29 mouse cellular contexts compared by ENCODE assay signal in the genomic region with DNA sequence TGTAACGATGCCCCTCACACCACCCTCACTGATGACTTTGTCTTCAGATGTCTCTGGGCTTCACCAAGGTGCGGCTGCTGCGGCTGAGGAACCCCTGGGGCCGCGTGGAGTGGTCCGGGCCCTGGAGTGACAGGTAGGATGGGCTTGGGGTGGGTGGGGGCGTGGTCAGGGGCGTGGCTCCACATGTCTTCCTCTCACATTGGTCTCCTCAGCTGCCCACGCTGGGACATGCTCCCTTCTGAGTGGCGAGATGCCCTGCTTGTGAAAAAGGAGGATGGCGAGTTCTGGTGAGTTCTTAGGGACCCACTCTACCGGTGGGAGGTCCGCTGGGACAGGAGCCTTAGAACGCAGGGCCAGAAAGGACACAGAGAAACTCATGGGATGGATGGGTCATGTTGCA. TPM values are rescaled to one million over a fixed set of nuclear protein-coding genes. Genes with fewer than 3 reads are reported as not detected.
DNase-seq lines count a peak whose midpoint lies in the region; ATAC-seq and TF ChIP-seq lines count a peak whose summit lies in the region.
"Had no signal": no experiment of that assay in that cellular context is flagged by ENCODE, and none has a peak within 500 bp of the region (broad histone marks: within the 10 kb centered on the region; RNA-seq: fewer than 3 reads in every experiment).

No protein-coding gene starts in this region.

- no peak for TF ChIP-seq CTCF in midbrain, postnatal 0 days (IDR thresholded peaks at IDR 0.05)

- DNase-seq in kidney, adult 18-20 months, result no peak
- no peak for DNase-seq in midbrain, postnatal 0 days (ENCODE audit: low spot score)
- no peak for DNase-seq in midbrain, embryonic 10.5 days (ENCODE audit: low spot score)
- peak; percentile 73 for DNase-seq in R1 (ENCODE audit: low read depth, low spot score)
- DNase-seq in c-Kit-positive CD71-positive TER-119-positive erythroid progenitor cells, embryonic 14.5 days (ENCODE audit: low spot score), result no peak
- DNase-seq: adrenal gland, postnatal 14 days; B cell, adult 2 months; cerebellum, adult 9-10 months; gastrocnemius, postnatal 14 days; heart, adult 18-20 months; heart, postnatal 36 days; lung, adult 2 months; lung, postnatal 14 days; right cerebral cortex, adult 18-20 months; right cerebral cortex, postnatal 4 days had no signal

- H3K4me1 ChIP-seq in kidney, embryonic 16.5 days (ENCODE audit: insufficient read depth, low read length), result peaks cover 11% of the 10 kb centered on the region
- no peaks in the 10 kb centered on the region for H3K4me1 ChIP-seq in midbrain, postnatal 0 days (ENCODE audit: insufficient read depth, low read length)
- H3K4me1 ChIP-seq in midbrain, embryonic 10.5 days, result peaks cover 17% of the 10 kb centered on the region
- peaks cover 10% of the 10 kb centered on the region for H3K4me1 ChIP-seq in stomach, embryonic 14.5 days (ENCODE audit: control insufficient read depth, insufficient read depth, low read length)

- peak; percentile 13; the same call in 1 of the 2 replicates for ATAC-seq in kidney, embryonic 16.5 days (ENCODE audit: low FRiP score, low TSS enrichment)
- ATAC-seq in midbrain, postnatal 0 days (ENCODE audit: low FRiP score), result peak; percentile 15; the same call in 1 of the 2 replicates
- ATAC-seq in stomach, embryonic 14.5 days (ENCODE audit: insufficient number of reproducible peaks, insufficient read depth, low FRiP score, low read depth), result 0 out of 2 replicates have a peak, but pooled peaks have one; percentile 42
- ATAC-seq: forebrain, embryonic 16.5 days; intestine, embryonic 15.5 days had no signal

- no peak overlapping the region for H3K9ac ChIP-seq in kidney, embryonic 16.5 days (replicated peaks; ENCODE audit: low read length)
- no peak overlapping the region for H3K9ac ChIP-seq in midbrain, postnatal 0 days (replicated peaks; ENCODE audit: low read length, poor library complexity, severe bottlenecking)
- H3K9ac ChIP-seq in stomach, embryonic 14.5 days (replicated peaks; ENCODE audit: low read depth, low read length), result no peak overlapping the region
- H3K9ac ChIP-seq: hindbrain, embryonic 13.5 days; intestine, embryonic 15.5 days; midbrain, embryonic 12.5 days; neural tube, embryonic 12.5 days had no signal

- no peak overlapping the region for H3K27ac ChIP-seq in kidney, embryonic 16.5 days (ENCODE audit: low read length)
- no peak overlapping the region for H3K27ac ChIP-seq in midbrain, postnatal 0 days (ENCODE audit: low read depth, low read length)
- H3K27ac ChIP-seq in midbrain, embryonic 10.5 days (replicated peaks), result no peak overlapping the region
- no peak overlapping the region for H3K27ac ChIP-seq in stomach, embryonic 14.5 days (ENCODE audit: low read length)
- H3K27ac ChIP-seq: forebrain, embryonic 10.5 days; hindbrain, embryonic 13.5 days; intestine, embryonic 15.5 days; kidney, postnatal 0 days; left cerebral cortex, adult 2 months; midbrain, embryonic 12.5 days; neural tube, embryonic 12.5 days had no signal

- peaks cover 6% of the 10 kb centered on the region; the same call in 1 of the 2 replicates for H3K36me3 ChIP-seq in kidney, embryonic 16.5 days (ENCODE audit: insufficient read depth, low read length)
- peaks cover 7% of the 10 kb centered on the region; the same call in 1 of the 2 replicates for H3K36me3 ChIP-seq in midbrain, postnatal 0 days (ENCODE audit: insufficient read depth, low read length)
- H3K36me3 ChIP-seq in midbrain, embryonic 10.5 days, result peaks cover 11% of the 10 kb centered on the region
- H3K36me3 ChIP-seq in stomach, embryonic 14.5 days (ENCODE audit: control insufficient read depth, insufficient read depth, low read length), result peaks cover 2% of the 10 kb centered on the region; the same call in 1 of the 2 replicates
- H3K36me3 ChIP-seq: intestine, embryonic 15.5 days had no signal

- H3K9me3 ChIP-seq in kidney, embryonic 16.5 days (ENCODE audit: low read length), result no peaks in the 10 kb centered on the region
- H3K9me3 ChIP-seq in midbrain, postnatal 0 days (ENCODE audit: low read length), result no peaks in the 10 kb centered on the region
- H3K9me3 ChIP-seq in midbrain, embryonic 10.5 days (replicated peaks), result no peaks in the 10 kb centered on the region
- no peaks in the 10 kb centered on the region for H3K9me3 ChIP-seq in stomach, embryonic 14.5 days (ENCODE audit: control insufficient read depth, low read depth, low read length)
- H3K9me3 ChIP-seq: forebrain, embryonic 10.5 days; hindbrain, embryonic 13.5 days; intestine, embryonic 15.5 days; midbrain, embryonic 12.5 days; neural tube, embryonic 12.5 days had no signal

- peaks cover 29% of the 10 kb centered on the region for H3K27me3 ChIP-seq in kidney, embryonic 16.5 days (ENCODE audit: insufficient read depth, low read length)
- peaks cover 20% of the 10 kb centered on the region; the same call in 1 of the 2 replicates for H3K27me3 ChIP-seq in midbrain, postnatal 0 days (ENCODE audit: insufficient read depth, low read length)
- H3K27me3 ChIP-seq in midbrain, embryonic 10.5 days (ENCODE audit: low read depth, poor library complexity, severe bottlenecking), result peaks cover 57% of the 10 kb centered on the region
- H3K27me3 ChIP-seq in stomach, embryonic 14.5 days (ENCODE audit: control insufficient read depth, insufficient read depth, low read length), result peaks cover 15% of the 10 kb centered on the region; the same call in 1 of the 2 replicates
- H3K27me3 ChIP-seq: CH12.LX had no signal

- no peak overlapping the region for H3K4me2 ChIP-seq in kidney, embryonic 16.5 days (replicated peaks; ENCODE audit: low read depth, low read length)
- H3K4me2 ChIP-seq in midbrain, postnatal 0 days (ENCODE audit: low read depth, low read length, poor library complexity, severe bottlenecking), result no peak overlapping the region
- no peak overlapping the region for H3K4me2 ChIP-seq in stomach, embryonic 14.5 days (replicated peaks; ENCODE audit: low read depth, low read length)
- H3K4me2 ChIP-seq: hindbrain, embryonic 13.5 days; intestine, embryonic 15.5 days; midbrain, embryonic 12.5 days; neural tube, embryonic 12.5 days had no signal

- WGBS in kidney, embryonic 16.5 days, result 25% methylated on average over 14 of the region's 14 CpGs
- 29% methylated on average over 14 of the region's 14 CpGs for WGBS in midbrain, postnatal 0 days
- 30% methylated on average over 14 of the region's 14 CpGs for WGBS in midbrain, embryonic 10.5 days
- 16% methylated on average over 14 of the region's 14 CpGs for WGBS in stomach, embryonic 14.5 days

- H3K4me3 ChIP-seq in kidney, embryonic 16.5 days (ENCODE audit: low read length), result no peak overlapping the region
- H3K4me3 ChIP-seq in midbrain, postnatal 0 days (ENCODE audit: low read depth, low read length), result no peak overlapping the region
- H3K4me3 ChIP-seq in midbrain, embryonic 10.5 days, result no peak overlapping the region
- no peak overlapping the region for H3K4me3 ChIP-seq in stomach, embryonic 14.5 days (ENCODE audit: low read depth, low read length)
- H3K4me3 ChIP-seq: forebrain, embryonic 10.5 days; hindbrain, embryonic 13.5 days; intestine, embryonic 15.5 days; left cerebral cortex, adult 2 months; midbrain, embryonic 12.5 days; neural tube, embryonic 12.5 days had no signal

RNA-seq across cellular contexts. Expression of a gene that starts 5.3 kb away (rescaled TPM):
- polyA plus RNA-seq in kidney, embryonic 16.5 days (2015; fragmentation: Nextera tagmentation; extraction: Ambion mirVana), result 0.59 and 0.74 TPM in 2 replicates
- total RNA-seq in midbrain, postnatal 0 days (2014; rRNA removed), result 0.38 and 0.57 TPM in 2 replicates
- 0.26 and 0.41 TPM in 2 replicates for polyA plus RNA-seq in midbrain, postnatal 0 days (2015; fragmentation: Nextera tagmentation; extraction: Ambion mirVana)
- polyA plus RNA-seq in midbrain, embryonic 10.5 days (2016; fragmentation: Nextera tagmentation; extraction: Ambion mirVana), result 0.15 and 0.31 TPM in 2 replicates
- 0.67 and 1.1 TPM in 2 replicates for polyA plus RNA-seq in stomach, embryonic 14.5 days (2014; fragmentation: Nextera tagmentation; extraction: Ambion mirVana)
- total RNA-seq: liver, adult 2 months; megakaryocyte progenitor cell, adult 5-6 weeks had no signal

RNA-seq across cellular contexts. Expression of a gene that starts 22.8 kb away (rescaled TPM):
- polyA plus RNA-seq in kidney, embryonic 16.5 days (2015; fragmentation: Nextera tagmentation; extraction: Ambion mirVana), result 1.3 and 2.3 TPM in 2 replicates
- 0.38 and 12.5 TPM in 2 replicates for total RNA-seq in midbrain, postnatal 0 days (2014; rRNA removed)
- 3.8 and 4.8 TPM in 2 replicates for polyA plus RNA-seq in midbrain, postnatal 0 days (2015; fragmentation: Nextera tagmentation; extraction: Ambion mirVana)
- polyA plus RNA-seq in midbrain, embryonic 10.5 days (2016; fragmentation: Nextera tagmentation; extraction: Ambion mirVana), result 0.62 and 0.85 TPM in 2 replicates
- polyA plus RNA-seq in stomach, embryonic 14.5 days (2014; fragmentation: Nextera tagmentation; extraction: Ambion mirVana), result 1.4 and 1.5 TPM in 2 replicates
- total RNA-seq: CH12.LX; gastrocnemius, postnatal 14 days; left cerebral cortex, postnatal 36 days; liver, adult 2 months had no signal
- polyA plus RNA-seq: liver, adult 2 months had no signal

RNA-seq across cellular contexts. Expression of a gene that starts 52.8 kb away (rescaled TPM):
- polyA plus RNA-seq in kidney, embryonic 16.5 days (2015; fragmentation: Nextera tagmentation; extraction: Ambion mirVana), result 10.8 and 12.8 TPM in 2 replicates
- total RNA-seq in midbrain, postnatal 0 days (2014; rRNA removed), result 3.4 and 3.5 TPM in 2 replicates
- 4.8 and 5.1 TPM in 2 replicates for polyA plus RNA-seq in midbrain, postnatal 0 days (2015; fragmentation: Nextera tagmentation; extraction: Ambion mirVana)
- polyA plus RNA-seq in midbrain, embryonic 10.5 days (2016; fragmentation: Nextera tagmentation; extraction: Ambion mirVana), result 3.1 and 3.7 TPM in 2 replicates
- polyA plus RNA-seq in stomach, embryonic 14.5 days (2014; fragmentation: Nextera tagmentation; extraction: Ambion mirVana), result 127 and 140 TPM in 2 replicates
